Mouse (Mus musculus): Measurements from ENCODE around the gene Tnr. TPM values are rescaled to one million over a fixed set of nuclear protein-coding genes. Genes with fewer than 3 reads are reported as not detected.

The Tnr gene
- polyA plus RNA-seq, 1 experiment from 2014 or later = 0.63 TPM

DNA sequence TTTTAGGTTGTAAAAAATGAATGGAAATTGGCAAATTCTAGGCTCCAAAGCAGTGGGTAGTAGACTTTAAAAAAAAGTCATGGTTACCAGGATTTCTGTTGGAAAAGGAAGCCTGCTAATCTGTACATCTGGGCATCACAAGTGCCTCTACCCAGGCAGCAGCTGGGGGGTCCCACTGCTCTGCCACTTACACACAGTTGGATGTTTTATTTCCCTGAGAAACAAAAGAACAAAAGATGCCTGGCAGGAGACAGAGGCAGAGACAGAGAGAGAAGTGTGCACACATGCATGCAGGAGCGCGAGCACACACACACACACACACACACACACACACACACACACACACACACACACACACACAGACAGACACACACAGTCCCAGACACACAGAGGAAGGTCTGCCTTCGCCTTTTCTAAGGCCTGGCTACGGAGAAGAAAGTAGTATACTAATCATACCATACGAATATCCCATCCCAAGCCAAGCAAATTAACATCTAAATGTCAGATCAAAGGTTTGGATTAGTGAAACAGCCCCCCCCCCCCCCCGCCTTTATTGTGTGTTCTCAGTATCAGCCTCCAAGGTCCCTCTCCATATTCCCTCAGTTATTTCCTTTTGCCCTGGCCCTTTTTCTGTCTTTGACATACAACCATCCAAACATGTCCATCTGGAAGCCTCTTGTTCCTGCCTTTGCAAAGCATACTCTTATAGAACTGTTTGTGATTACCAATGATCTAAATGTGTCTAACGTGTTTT, 378.0 kb downstream of the Tnr start:
- DNase-seq (ENCODE audit: low spot score) = no peak

DNA sequence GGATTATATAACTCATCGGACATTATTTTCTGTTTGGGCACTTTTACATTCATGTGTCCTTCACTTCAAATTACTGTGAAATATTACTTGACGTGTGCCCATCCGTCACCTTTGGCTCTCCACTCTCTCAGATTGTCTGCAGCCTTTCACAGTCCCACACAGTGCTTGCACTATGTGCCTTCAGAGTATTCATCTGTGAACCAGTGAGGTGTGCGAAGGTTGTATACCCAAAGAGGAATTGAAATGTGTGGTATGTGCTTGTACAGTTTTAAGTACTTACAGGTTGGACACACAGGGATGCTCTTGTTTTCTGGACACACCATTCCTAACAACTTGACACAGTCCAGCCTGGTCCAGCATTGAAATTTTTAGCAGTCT, 378.5 kb downstream of the Tnr start:
- ATAC-seq (replicated peaks; ENCODE audit: insufficient number of reproducible peaks, low FRiP score, low TSS enrichment, low read depth) = no peak
- no peak overlapping the region for H3K4me2 ChIP-seq (ENCODE audit: low read depth, low read length)

More for the DNA sequence above, 378.0 kb downstream of the Tnr start:
- no peaks in the 10 kb centered on the region for H3K27me3 ChIP-seq (ENCODE audit: control insufficient read depth, insufficient read depth, low read length)
- no peak overlapping the region for H3K4me3 ChIP-seq (ENCODE audit: low read depth, low read length)
- ATAC-seq (replicated peaks; ENCODE audit: insufficient number of reproducible peaks, low FRiP score, low TSS enrichment, low read depth) = no peak
- no peaks in the 10 kb centered on the region for H3K9me3 ChIP-seq (replicated peaks; ENCODE audit: control insufficient read depth, low read length)
- H3K4me1 ChIP-seq (ENCODE audit: control insufficient read depth, insufficient read depth, low read length) = no peaks in the 10 kb centered on the region
- no peak overlapping the region for H3K9ac ChIP-seq (replicated peaks; ENCODE audit: low read length)
- WGBS = 78% methylated on average over 7 of the region's 7 CpGs
- H3K36me3 ChIP-seq (replicated peaks; ENCODE audit: control insufficient read depth, insufficient read depth, low read depth, low read length) = no peaks in the 10 kb centered on the region
- no peak overlapping the region for H3K4me2 ChIP-seq (ENCODE audit: low read depth, low read length)
- no peak overlapping the region for H3K27ac ChIP-seq (replicated peaks; ENCODE audit: low read depth, low read length)

DNA sequence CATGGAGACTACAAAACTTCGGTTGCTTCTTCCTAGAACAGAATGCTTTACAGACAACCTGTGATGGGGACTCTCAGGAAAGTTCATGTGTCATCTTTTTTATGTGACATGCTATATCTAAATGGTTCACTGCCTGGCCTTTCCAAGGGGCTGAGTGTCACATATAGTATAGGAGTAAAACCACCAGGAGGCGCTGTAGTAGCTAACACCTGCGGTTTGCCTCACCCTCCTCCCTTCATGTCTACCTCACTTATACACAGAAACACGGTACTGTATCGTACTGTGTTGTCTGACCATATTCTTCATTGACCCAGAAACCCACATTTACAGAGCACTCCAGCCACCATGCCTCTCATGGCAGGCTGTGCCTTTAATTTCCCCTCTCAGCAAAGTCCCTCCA, 387.4 kb downstream of the Tnr start:
- 42% methylated on average over 5 of the region's 5 CpGs for WGBS
- no peak for ATAC-seq (replicated peaks; ENCODE audit: insufficient number of reproducible peaks, low FRiP score, low TSS enrichment, low read depth)

More for the DNA sequence above, 378.5 kb downstream of the Tnr start:
- Histone ChIP-seq H3K9ac (replicated peaks; ENCODE audit: low read length) (no peak overlapping the region), H3K27ac (replicated peaks; ENCODE audit: low read depth, low read length) (no peak overlapping the region), H3K4me1 (ENCODE audit: control insufficient read depth, insufficient read depth, low read length) (no peaks in the 10 kb centered on the region), H3K4me3 (ENCODE audit: low read depth, low read length) (no peak overlapping the region), H3K9me3 (replicated peaks; ENCODE audit: control insufficient read depth, low read length) (no peaks in the 10 kb centered on the region), H3K36me3 (replicated peaks; ENCODE audit: control insufficient read depth, insufficient read depth, low read depth, low read length) (no peaks in the 10 kb centered on the region), H3K27me3 (ENCODE audit: control insufficient read depth, insufficient read depth, low read length) (no peaks in the 10 kb centered on the region)
- no peak for DNase-seq (ENCODE audit: low spot score)
- 85% methylated on average over 4 of the region's 4 CpGs for WGBS

DNA sequence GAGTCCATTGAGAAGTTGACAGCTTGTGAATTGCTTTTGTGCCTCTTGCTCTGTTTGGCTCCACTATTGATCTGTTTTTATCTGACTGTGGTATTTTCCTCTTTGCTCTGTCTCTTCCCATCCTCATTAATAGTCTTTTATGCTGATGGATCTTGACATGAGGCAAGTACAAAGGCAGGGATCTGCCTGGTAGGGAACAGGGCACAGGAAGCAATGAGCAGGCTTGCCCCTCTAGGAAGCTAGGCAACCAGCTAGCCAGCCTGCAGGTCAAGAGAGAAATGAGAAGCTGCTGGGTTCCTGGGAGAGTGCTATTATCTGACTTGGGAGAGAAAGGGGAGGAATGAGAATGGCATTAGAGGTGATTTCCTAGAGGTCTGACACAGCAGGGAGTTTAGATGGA, 391.2 kb downstream of the Tnr start:
- DNase-seq (ENCODE audit: low spot score) = no peak
- Histone ChIP-seq H3K36me3 (replicated peaks; ENCODE audit: control insufficient read depth, insufficient read depth, low read depth, low read length) (no peaks in the 10 kb centered on the region), H3K4me2 (ENCODE audit: low read depth, low read length) (no peak overlapping the region), H3K9me3 (replicated peaks; ENCODE audit: control insufficient read depth, low read length) (no peaks in the 10 kb centered on the region), H3K9ac (replicated peaks; ENCODE audit: low read length) (no peak overlapping the region), H3K4me3 (ENCODE audit: low read depth, low read length) (no peak overlapping the region), H3K4me1 (ENCODE audit: control insufficient read depth, insufficient read depth, low read length) (no peaks in the 10 kb centered on the region), H3K27me3 (ENCODE audit: control insufficient read depth, insufficient read depth, low read length) (no peaks in the 10 kb centered on the region), H3K27ac (replicated peaks; ENCODE audit: low read depth, low read length) (no peak overlapping the region)
- ATAC-seq (replicated peaks; ENCODE audit: insufficient number of reproducible peaks, low FRiP score, low TSS enrichment, low read depth) = no peak

More for the DNA sequence above, 387.4 kb downstream of the Tnr start:
- Histone ChIP-seq H3K27me3 (ENCODE audit: control insufficient read depth, insufficient read depth, low read length) (no peaks in the 10 kb centered on the region), H3K36me3 (replicated peaks; ENCODE audit: control insufficient read depth, insufficient read depth, low read depth, low read length) (no peaks in the 10 kb centered on the region), H3K27ac (replicated peaks; ENCODE audit: low read depth, low read length) (no peak overlapping the region), H3K9me3 (replicated peaks; ENCODE audit: control insufficient read depth, low read length) (no peaks in the 10 kb centered on the region), H3K4me2 (ENCODE audit: low read depth, low read length) (no peak overlapping the region), H3K9ac (replicated peaks; ENCODE audit: low read length) (no peak overlapping the region), H3K4me3 (ENCODE audit: low read depth, low read length) (no peak overlapping the region), H3K4me1 (ENCODE audit: control insufficient read depth, insufficient read depth, low read length) (no peaks in the 10 kb centered on the region)
- peak; percentile 65 for DNase-seq (ENCODE audit: low spot score)

DNA sequence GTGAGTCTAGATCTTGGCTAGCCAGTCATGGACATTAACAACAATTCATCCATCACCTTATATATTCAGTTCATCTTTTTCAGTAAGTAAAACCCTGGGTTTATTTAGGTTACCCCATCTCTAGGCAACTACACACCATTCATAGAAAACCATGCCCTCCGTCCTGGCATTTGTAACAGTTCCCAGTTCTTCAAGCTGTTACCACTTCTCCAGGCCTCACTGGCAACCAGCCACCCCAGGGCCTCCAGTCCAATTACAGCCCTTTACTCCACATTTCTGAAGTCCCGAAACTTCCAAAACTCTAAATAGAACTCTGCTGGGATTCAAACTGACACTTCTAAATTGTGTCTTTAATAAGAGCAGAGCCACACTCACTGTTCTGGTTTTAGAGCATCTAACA, 397.0 kb downstream of the Tnr start:
- H3K4me3 ChIP-seq (ENCODE audit: low read depth, low read length) = no peak overlapping the region
- H3K9me3 ChIP-seq (replicated peaks; ENCODE audit: control insufficient read depth, low read length) = no peaks in the 10 kb centered on the region
- no peak overlapping the region for H3K9ac ChIP-seq (replicated peaks; ENCODE audit: low read length)
- H3K27ac ChIP-seq (replicated peaks; ENCODE audit: low read depth, low read length) = no peak overlapping the region
- H3K27me3 ChIP-seq (ENCODE audit: control insufficient read depth, insufficient read depth, low read length) = no peaks in the 10 kb centered on the region
- WGBS = 86% methylated on average over 2 of the region's 2 CpGs
- no peak overlapping the region for H3K4me2 ChIP-seq (ENCODE audit: low read depth, low read length)
- ATAC-seq (replicated peaks; ENCODE audit: insufficient number of reproducible peaks, low FRiP score, low TSS enrichment, low read depth) (no peak), DNase-seq (ENCODE audit: low spot score) (no peak)
- no peaks in the 10 kb centered on the region for H3K36me3 ChIP-seq (replicated peaks; ENCODE audit: control insufficient read depth, insufficient read depth, low read depth, low read length)
- H3K4me1 ChIP-seq (ENCODE audit: control insufficient read depth, insufficient read depth, low read length) = no peaks in the 10 kb centered on the region

DNA sequence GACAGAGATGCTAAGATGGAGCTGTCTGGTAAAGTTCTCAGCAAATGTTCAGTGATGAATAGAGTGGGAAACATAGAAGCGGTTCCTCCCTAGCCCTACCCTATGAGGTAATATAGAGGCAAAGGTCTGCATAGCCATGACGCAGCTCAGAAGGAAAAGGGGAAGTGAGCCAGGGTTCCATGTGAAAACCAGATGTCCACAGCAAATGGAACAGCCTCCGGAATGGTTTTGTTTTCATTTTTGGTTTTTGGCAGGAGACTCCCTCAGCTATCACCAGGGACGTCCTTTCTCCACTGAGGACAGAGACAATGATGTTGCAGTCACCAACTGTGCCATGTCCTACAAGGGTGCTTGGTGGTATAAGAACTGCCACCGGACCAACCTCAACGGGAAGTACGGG, 399.4 kb downstream of the Tnr start:
- no peak for DNase-seq (ENCODE audit: low spot score)
- WGBS = 84% methylated on average over 7 of the region's 7 CpGs
- H3K4me1 ChIP-seq (ENCODE audit: control insufficient read depth, insufficient read depth, low read length) = no peaks in the 10 kb centered on the region
- no peak overlapping the region for H3K4me2 ChIP-seq (ENCODE audit: low read depth, low read length)
- H3K27ac ChIP-seq (replicated peaks; ENCODE audit: low read depth, low read length) = no peak overlapping the region
- no peak overlapping the region for H3K9ac ChIP-seq (replicated peaks; ENCODE audit: low read length)
- H3K36me3 ChIP-seq (replicated peaks; ENCODE audit: control insufficient read depth, insufficient read depth, low read depth, low read length) = no peaks in the 10 kb centered on the region
- no peak overlapping the region for H3K4me3 ChIP-seq (ENCODE audit: low read depth, low read length)
- no peak for ATAC-seq (replicated peaks; ENCODE audit: insufficient number of reproducible peaks, low FRiP score, low TSS enrichment, low read depth)
- H3K27me3 ChIP-seq (ENCODE audit: control insufficient read depth, insufficient read depth, low read length) = no peaks in the 10 kb centered on the region
- no peaks in the 10 kb centered on the region for H3K9me3 ChIP-seq (replicated peaks; ENCODE audit: control insufficient read depth, low read length)

DNA sequence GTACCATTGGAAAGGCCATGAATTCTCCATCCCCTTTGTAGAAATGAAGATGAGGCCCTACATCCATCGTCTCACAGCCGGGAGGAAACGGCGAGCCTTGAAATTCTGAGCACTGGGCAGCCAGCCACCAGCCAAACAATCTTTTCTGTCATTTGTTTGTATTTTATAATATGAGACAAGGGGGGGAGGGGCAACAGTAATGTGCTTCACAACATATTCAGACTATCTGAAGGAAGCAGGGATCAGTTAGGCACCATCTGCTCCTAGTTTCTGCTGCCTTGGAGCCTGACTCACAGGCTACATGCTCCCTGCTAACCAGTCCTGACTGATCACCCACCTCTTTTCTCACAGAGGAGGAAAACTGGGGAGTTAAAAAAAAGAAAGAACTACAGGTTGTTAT, 400.5 kb downstream of the Tnr start:
- Histone ChIP-seq H3K9ac (replicated peaks; ENCODE audit: low read length) (no peak overlapping the region), H3K4me3 (ENCODE audit: low read depth, low read length) (no peak overlapping the region), H3K9me3 (replicated peaks; ENCODE audit: control insufficient read depth, low read length) (no peaks in the 10 kb centered on the region), H3K27ac (replicated peaks; ENCODE audit: low read depth, low read length) (no peak overlapping the region), H3K27me3 (ENCODE audit: control insufficient read depth, insufficient read depth, low read length) (no peaks in the 10 kb centered on the region), H3K4me1 (ENCODE audit: control insufficient read depth, insufficient read depth, low read length) (no peaks in the 10 kb centered on the region), H3K36me3 (replicated peaks; ENCODE audit: control insufficient read depth, insufficient read depth, low read depth, low read length) (no peaks in the 10 kb centered on the region), H3K4me2 (ENCODE audit: low read depth, low read length) (no peak overlapping the region)
- no peak for ATAC-seq (replicated peaks; ENCODE audit: insufficient number of reproducible peaks, low FRiP score, low TSS enrichment, low read depth)
- 81% methylated on average over 4 of the region's 4 CpGs for WGBS
- peak; percentile 29 for DNase-seq (ENCODE audit: low spot score)

DNA sequence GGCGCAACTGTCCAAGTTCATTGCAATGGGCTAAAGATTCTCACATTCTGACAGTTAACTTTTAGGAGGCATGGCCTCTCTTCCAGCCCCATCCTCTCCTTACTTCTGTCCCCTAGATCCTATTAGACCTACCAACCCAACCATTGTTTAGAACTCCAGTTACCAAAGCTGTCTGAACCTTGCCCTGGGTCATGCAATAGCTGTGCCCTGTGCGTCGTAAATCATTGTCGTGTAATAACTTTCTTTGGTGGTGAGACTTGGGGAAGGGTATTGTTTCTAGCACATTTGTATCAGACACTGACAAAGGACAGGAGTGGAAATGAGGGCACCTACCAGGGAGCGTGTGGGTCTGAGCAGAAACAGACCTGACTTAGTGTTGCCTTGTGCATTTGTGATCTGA, 401.1 kb downstream of the Tnr start:
- Histone ChIP-seq H3K36me3 (replicated peaks; ENCODE audit: control insufficient read depth, insufficient read depth, low read depth, low read length) (no peaks in the 10 kb centered on the region), H3K9me3 (replicated peaks; ENCODE audit: control insufficient read depth, low read length) (no peaks in the 10 kb centered on the region), H3K27ac (replicated peaks; ENCODE audit: low read depth, low read length) (no peak overlapping the region), H3K4me2 (ENCODE audit: low read depth, low read length) (no peak overlapping the region), H3K4me1 (ENCODE audit: control insufficient read depth, insufficient read depth, low read length) (no peaks in the 10 kb centered on the region), H3K27me3 (ENCODE audit: control insufficient read depth, insufficient read depth, low read length) (no peaks in the 10 kb centered on the region), H3K9ac (replicated peaks; ENCODE audit: low read length) (no peak overlapping the region), H3K4me3 (ENCODE audit: low read depth, low read length) (no peak overlapping the region)
- 93% methylated on average over 5 of the region's 5 CpGs for WGBS
- ATAC-seq (replicated peaks; ENCODE audit: insufficient number of reproducible peaks, low FRiP score, low TSS enrichment, low read depth) (no peak), DNase-seq (ENCODE audit: low spot score) (no peak)

Measured in embryonic facial prominence, embryonic 11.5 days (tissue).